Mouse (Mus musculus) brain, adult 2 months (tissue): ENCODE measurements around the gene Sept8.
A peak's percentile ranks its signal among the peaks of the same experiment; 100 is the strongest.
"Not testable (repeated sequence)": the region's sequence is repeated elsewhere in the genome, so short reads cannot be mapped to it uniquely, and the experiment has no call there.

Source experiments
- DNase-seq: peaks from one replicate; pipeline ENCODE4 v3.0.0; 2011; ENCODE audit warnings: low read depth, low spot score

Sept8 gene

DNA sequence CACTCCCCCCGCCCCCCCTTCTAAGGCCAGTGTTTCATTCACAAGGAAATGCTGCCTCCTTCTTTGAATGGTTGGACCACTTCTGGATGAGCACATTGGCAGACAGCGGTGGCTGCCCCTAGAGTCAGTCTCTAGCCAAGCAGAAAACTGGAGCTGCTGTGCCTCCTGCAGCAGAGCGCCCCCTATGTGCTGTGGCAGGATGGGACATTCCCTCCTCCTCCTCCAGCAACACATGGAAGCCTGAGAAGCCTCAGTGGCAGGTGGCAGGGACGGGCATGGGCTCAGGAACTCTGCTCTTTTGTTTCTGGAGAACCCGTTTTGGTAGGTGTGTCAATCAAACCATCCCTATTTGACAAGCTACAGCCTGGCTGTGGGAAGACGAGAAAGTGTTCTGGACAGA lies 5.8 kb downstream of the Sept8 start:
- DNase-seq: peak; percentile 64

DNA sequence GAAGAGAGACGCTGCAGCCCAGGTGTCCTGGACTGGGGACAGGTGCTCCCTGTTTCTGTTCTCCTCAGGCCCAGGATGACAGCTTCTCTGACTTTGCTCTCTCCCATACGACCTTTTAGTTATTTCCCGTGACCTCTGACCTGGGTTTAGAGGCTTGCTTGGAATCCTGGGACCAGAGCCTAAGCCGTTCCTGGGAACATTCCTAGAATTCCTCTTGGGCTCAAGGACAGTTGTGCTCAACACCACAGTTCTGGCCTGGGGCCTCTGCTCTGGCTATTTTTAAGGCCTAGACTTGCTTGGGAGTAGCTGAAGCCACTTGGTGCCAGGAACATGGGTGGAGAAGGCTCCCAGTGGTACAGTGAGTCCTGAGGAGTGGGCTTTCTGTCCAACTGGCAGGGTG lies 6.4 kb downstream of the Sept8 start:
- no peak for DNase-seq

DNA sequence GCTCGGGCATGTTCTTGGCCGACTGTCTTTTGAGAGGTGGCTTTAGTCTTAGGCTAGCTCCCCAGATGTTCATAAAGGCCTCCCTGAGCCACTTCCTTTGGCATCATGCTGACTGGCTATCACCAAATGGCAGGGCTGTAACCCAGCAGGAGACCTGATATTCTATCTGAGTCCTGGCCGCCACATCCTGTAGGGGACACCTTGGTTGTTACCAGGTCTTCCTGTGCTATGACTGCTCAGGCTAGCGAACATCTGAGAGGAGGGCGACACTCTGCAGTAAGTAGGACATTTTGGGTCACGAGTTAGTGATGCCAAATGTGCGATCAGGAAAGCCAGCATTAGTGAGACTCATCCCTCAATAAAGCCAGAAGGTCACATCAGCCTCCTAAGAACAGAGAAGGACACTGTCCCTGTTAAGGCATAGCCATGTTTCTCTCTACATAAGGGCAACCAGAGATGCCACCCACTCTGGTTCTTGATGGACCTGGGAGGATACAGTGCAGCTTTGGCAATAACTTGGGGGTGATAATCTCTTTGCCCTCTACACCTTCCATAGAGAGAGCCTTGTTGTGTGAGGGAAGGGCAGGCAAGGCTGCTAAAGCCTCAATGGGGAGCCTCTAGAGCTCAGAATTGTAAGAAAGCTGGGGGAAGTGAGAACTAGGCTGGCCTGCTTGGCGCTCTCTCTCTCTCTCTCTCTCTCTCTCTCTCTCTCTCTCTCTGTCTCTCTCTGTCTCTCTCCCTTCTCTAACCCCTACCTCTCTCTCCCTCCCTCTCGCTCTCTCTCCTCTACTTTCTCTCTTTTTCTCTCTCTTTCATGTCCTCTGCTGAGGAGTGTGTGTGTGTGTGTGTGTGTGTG lies 9.6 kb downstream of the Sept8 start:
- peak; percentile 56 for DNase-seq

DNA sequence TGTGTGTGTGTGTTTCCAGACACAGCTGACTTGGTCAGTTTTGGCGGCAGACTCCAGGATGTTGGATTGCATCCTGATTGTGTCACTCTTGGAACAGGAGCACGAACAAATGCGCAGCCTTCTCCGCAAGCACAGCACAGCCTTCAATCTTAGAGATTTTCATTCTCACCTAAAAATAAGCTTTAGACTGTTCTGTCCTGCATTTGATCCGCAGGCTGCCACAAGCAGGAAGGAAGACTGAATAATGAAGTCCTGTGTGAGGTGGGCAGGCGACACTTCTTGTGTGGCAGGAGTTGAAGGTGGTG lies 10.1 kb downstream of the Sept8 start:
- peak; percentile 97 for DNase-seq

DNA sequence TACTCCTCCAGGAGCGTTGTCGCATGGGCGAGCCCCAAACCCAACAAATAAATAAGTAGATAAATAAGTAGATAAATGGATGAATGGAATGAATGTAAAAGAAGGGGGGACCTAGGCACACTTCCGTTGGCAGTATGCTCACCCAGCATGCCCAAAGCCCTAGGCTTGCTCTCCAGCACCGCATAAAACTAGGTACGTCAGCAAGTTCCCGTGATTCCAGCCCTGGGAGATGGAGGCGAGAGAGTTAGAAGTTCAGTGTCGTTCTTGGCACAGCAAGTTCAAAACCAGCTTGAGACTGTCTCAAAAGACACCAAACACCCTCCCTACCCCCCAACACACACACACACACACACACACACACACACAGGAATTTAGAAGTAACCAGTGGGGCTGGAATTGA lies 10.9 kb downstream of the Sept8 start:
- no peak for DNase-seq

DNA sequence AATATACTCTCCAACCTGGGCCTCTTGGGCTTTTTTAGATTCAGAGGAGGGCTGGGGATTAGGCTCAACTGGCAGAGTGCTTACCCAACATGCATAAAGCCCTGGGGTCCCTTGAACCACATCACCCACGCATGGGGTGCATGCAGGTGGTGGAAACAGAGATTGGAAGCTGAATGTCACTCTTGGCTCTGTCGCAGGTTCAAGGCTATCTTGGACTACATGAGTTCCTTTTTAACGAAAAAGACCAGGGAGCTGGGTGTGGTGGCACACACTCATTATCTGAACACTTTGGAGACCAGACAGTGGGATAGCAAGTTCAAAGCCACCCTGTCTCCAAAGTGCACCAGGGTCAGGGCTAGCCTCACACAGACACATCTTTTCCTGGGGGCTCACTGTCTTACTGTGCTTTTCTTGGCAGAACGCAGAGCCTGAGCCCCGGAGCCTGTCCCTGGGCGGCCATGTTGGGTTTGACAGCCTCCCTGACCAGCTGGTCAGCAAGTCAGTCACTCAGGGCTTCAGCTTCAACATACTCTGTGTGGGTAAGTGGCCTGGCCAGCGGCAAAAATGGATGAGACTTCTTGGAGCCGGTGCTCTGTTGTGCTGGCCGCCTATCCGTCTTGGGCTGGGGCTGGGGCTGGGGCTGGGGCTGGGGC lies 12.6 kb downstream of the Sept8 start:
- DNase-seq: no peak

DNA sequence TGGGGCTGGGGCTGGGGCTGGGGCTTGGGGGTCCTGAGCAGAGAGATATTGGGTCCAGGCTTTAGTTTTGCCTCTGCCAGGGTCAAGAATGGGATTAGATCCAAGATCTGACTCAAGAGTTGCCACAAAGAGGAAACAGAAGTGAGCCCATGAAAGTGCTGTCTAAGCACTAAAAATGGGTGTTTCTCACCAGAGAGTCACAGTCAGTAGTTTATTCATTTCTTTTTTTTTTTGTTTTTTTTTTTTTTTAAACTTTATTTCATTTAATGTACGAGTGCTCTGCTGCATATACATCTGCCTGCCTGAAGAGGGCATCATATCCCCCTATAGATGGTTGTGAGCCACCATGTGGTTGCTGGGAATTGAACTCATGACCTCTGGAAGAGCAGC lies 13.2 kb downstream of the Sept8 start:
- no peak for DNase-seq

DNA sequence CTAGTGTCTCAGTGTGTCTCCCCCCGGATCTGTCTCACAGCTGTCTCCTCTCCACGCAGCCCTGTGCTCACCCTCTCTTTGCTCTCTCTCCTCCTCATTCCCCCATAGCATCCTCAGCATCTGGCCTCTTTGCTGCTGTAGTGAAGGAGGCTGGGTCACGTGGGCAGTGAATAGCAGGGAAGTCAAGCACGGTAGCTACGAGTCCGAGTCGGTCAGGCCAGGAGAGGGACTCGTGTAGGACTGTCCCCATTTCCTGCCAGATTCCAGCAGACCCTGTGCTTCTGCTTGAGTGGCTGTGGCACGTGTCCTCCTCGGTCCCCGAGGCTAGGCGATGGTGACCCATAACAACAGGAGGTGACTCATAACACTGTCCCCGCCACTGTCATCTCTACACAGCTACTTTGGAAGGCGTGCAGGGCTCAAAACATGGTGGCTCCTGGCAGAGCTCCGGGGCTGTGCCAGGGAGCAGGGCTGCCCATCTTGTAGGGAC lies 20.0 kb downstream of the Sept8 start:
- peak; percentile 83 for DNase-seq

DNA sequence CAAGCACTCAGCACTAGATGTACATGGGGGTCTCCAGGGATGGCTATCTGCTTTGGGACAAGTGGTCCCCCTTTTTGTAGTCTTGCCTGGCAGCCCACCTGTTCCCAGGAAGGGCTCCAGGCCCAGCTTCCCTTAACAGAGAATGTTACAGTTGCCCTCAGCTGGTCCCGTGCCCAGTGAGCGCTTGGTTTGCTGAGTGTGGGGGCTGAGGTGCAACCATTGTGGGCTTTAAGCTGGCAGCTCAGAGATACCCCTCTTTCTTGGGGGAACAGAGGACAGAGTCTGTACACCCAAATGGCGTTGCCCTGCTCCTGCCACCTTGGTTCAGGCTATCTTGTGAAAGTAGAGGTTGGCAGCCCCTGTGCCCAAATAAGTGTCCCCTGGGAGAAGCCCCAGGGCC lies 21.3 kb downstream of the Sept8 start:
- no peak for DNase-seq

DNA sequence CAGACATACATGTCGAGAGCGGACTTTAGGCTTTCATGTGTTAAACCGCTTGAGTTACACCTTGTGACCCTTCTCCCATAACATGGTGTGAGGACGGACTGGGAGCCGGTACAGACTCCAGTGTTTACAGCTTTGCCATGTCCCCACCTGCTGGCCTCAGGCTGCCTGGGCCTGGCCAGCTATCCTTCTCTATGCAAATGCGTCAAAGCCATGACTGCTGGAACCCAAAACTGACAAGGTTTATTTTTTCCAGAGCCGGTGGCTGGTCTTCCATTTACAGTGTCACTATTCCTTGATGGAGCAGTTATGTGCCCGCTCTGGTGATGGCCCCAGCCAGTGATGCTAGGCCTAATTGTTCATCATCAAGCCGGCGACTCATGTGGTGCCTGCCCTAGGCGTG lies 22.2 kb downstream of the Sept8 start:
- peak; percentile 61 for DNase-seq

DNA sequence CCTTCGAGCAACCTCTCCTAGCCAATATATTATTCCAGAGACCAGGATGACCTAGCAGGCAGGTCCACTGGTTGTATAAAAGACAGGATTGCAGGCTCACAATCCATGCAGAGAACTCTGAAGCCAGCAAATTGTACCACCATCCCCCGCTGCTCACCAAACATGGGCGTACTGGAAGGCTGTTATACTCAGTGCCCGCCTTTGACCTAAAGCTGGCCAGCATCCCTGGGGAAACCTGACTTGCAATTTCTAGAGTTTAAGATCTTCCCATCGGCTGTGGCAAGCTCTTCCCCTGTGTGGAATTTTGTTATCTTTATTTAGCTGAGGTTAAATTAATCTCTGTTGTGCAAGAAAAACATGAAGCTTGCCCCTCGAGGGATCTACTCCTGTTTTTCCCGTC lies 24.0 kb downstream of the Sept8 start:
- no peak for DNase-seq

DNA sequence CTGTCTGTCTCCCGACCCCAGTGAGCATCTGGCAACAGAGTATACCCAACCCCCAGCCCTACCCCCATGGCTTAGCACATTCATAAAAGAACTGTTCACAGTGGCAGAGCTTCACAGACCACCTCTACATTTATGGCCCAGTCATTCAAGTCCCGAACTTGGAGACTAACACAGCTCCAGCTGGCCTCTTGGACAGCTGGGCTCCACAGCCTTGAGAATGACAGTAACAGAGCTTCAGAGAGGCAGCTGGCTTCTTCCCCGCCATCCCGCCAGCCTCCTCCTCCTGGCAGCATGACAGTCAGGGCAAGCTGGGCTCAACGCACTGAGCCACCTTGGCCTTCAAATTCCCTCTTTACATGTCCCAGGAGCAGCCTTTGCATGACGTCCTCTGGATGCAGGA lies 27.2 kb downstream of the Sept8 start:
- DNase-seq: no peak

DNA sequence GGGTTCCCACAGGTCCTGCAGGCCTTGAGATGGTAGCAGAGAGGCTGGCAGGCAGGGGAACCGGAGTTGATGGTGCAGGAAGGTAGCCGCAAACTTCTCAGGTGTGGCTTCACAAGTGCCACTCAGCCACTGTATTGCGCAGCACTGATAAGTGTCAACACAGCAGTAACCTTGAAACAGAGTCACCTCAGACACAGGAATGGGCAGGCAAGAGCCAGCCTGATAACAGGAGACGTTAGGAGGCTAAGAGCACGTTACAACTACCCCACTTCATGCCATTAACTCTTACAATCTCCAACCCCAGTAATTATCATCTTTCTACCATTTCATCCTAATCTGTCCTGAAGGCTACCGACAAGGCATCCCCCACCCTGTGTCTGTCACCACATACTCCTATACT lies 28.5 kb downstream of the Sept8 start:
- no peak for DNase-seq

DNA sequence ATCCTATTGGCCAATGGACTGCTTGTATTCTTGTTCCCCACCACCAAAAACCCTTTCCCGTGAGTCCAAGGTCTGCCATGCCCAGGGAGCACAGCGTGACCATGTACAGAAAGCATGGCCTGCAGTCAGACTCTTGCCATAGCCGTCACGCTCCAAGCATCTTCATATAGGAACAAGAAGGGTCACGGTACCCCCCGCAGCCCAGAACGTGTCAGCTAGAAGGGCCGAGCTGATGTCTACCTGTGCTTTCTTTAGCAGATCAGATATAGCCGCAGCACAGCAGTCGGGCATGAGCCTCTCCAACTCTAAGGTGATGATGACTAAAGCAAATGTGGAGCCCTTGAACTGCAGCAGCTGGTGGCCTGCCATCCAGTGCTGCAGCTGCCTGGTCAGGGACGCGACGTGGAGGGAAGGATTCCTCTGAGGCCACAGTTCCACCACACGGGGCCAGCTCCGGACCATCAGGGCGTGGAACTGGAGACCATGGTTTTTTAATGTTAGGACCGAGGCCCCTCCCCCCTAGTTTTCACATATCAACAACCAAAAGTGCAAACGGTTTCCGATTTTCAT lies 29.1 kb downstream of the Sept8 start:
- DNase-seq: no peak

DNA sequence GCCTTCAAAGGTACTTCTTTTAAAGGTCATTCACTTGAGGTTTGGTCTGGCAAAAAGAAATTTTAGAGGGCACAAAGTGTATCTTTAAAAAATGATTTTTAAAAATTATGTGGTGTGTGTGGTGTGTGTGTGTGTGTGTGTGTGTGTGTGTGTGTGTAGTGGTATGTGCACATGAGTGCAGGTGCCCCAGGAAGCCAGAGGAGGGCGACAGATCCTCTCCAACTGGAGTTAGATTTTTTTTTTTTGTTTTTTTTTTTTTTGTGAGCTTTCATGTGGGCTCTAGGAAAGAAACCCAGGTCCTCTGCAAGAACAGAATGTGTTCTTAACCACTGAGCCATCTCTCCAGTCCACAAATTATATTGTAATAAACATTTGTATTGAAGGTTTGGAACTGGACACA lies 31.7 kb downstream of the Sept8 start:
- no peak for DNase-seq

DNA sequence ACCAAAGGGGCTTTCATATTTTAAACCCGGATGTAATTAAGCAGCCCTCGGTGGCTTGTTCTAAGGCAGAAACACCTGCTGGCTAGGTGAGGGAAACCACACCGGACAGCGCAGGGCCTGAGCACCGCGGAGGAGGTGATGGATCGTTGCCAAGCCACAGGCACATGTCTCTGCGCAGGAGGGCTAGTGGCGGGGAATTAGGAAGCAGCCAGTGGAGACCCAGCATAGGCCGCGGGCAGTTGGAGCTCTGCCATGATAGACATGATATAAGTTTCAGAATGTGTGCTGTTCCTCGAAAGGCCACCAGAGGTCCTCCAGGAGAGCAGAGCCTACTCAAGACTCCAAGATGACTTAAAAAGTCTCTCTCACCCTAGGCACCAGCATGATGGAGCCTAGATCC lies 32.7 kb downstream of the Sept8 start:
- DNase-seq: peak; percentile 85

DNA sequence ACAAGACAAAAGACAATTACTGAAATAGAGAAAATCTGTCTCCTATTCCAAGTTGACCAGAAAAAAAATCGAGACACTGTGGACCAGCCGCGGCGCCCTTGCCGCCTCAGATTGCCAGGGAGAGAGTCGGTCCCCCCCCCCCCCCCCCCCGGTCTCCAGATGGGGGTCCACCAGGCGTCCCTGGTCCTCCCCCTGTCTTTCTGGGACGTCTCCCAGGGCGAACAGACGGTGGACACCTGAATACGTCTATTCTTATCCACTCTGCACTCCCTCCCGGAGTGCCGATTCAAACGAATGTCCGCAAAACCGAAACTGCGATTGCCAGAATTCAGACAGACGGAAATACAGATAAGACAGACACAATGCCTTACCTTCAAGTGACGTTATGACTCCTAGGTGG lies 37.5 kb downstream of the Sept8 start:
- DNase-seq: peak; percentile 52

DNA sequence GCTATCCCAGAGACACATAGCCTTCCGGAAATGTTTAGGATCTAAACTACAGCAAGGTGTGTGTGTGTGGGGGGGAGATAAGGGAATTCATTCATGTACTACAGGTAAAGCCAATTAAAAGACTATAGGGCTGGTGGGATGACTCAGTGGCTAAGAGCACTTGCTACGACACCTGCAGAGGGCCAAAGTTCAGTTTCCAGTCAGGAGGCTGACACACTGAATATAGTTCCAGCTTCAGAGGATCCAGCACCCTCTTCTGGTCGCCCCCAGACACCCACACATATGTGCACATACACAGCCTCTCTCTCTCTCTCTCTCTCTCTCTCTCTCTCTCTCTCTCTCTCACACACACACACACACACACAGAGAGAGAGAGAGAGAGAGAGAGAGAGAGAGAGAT lies 38.9 kb downstream of the Sept8 start:
- not testable (repeated sequence) for DNase-seq

DNA sequence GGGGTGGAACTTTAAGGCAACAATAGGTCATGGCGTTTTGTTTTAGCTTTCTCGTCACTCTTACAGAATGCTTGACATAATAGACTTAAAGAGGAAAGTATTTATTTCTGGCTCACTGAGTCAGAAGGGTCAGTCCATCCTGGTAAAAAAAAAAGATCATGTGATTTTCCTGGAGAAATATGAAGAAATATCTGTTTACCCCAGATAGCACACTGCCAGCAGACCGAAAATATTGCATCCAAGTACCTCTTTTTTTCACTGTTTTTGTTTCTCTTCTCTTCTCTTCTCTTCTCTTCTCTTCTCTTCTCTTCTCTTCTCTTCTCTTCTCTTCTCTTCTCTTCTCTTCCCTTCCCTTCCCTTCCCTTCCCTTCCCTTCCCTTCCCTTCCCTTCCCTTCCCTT lies 40.9 kb downstream of the Sept8 start:
- DNase-seq: not testable (repeated sequence)

DNA sequence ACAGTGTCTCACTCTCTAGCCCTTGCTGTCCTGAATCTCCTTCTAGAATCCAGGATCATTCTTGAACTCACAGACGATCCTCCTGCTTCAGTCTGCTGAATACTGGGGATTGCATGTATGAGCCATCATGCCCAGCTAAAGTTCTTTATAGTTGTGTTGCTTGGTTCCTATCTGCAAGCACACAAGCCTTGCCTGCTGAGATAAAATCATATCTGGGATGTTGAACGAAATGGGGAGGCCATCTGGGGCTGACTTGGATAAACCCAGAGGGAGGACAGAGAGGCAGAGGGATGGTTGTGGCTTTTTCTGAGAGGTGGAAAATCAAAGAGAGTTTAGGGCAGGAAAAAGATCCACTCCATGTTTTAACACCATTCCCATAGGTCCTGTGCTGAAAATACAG lies 42.9 kb downstream of the Sept8 start:
- DNase-seq: no peak

DNA sequence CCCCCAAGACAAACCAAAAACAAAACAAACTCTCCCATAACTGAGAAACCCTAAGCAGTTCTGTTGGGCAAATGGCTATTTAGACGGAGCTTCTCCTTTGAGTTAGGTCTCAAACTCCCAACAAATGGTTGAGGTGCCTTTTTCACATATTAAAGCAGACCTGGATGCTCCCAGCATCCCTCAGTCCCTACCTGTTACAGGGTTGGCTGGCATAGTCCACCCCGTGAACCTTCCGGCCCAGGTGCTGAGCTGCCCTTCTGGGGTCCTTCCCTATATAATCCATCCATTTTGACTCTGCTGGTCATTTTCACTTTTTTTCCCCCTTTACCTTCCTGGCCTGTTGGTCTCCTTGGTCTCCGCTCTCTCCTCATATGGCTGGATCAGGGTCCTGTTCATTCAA lies 47.6 kb downstream of the Sept8 start:
- no peak for DNase-seq

DNA sequence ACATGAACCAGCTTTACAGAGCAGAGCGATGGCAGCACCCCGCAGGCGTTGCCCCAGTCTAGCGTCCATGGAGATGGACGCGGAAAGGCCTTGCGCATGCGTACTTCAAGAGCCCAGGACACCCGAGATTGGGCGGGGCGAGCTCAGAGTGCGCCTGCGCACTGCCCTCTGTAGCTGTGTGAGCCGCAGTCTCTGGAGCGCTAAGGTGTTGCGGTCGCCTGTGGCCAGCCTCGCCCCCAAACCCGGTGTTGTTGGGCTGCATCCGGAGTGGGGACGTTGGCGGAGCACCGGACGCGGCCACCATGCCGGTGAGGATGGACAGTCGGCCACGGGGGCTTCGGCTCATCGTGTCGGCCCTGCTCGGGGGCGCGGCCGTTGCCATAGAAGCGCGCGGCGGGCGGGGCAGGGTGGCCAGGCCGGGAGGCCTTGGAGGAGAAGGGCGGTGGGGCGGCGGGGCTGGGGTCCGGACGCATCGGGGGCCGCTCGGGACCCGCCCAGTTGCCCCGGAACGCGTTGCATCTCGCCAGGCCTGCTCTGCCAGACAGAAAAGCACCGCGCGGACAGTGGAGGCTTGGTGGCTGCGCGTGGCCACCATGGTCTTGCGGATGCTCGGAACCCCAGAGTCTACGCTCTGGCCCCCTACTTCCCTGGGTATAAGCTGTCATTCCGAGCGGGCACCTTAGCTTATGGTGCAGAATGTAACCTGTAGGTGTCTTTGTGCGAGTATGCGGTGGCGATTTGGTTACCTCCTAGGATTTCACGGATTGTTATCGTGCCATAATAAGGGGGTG lies 48.4 kb downstream of the Sept8 start, which contains the start of gene Kif3a:
TSS of gene Kif3a (plus strand) at position 156 of the 791 bp plus-strand sequence.
- DNase-seq: peak; percentile 97
